Mouse (Mus musculus): ENCODE data around the gene Svep1.

- no peak for TF ChIP-seq CTCF (IDR thresholded peaks at IDR 0.05 in 2 of 3, conservative IDR thresholded peaks at IDR 0.05 in 1 of 3; ENCODE audit: control insufficient read depth in 1 of 3, insufficient read depth in 1 of 3, low read depth in 2 of 3, low read length in 3 of 3, poor library complexity in 1 of 3, severe bottlenecking in 1 of 3)
- no peak for TF ChIP-seq POLR2A (IDR thresholded peaks at IDR 0.05; ENCODE audit: control insufficient read depth in 1 of 2, insufficient read depth in 1 of 2, low read depth in 1 of 2, low read length in 2 of 2, poor library complexity in 1 of 2)
- no peak for TF ChIP-seq KAT2A (conservative IDR thresholded peaks at IDR 0.05; ENCODE audit: low read depth, low read length)
- TF ChIP-seq EP300 (IDR thresholded peaks at IDR 0.05; ENCODE audit: low read depth in 1 of 2, low read length in 2 of 2): no peak
- no peak for TF ChIP-seq ZC3H11A (IDR thresholded peaks at IDR 0.05; ENCODE audit: low read depth, low read length)
- TF ChIP-seq TAL1 (IDR thresholded peaks at IDR 0.05; ENCODE audit: low read length): no peak
- TF ChIP-seq MEF2A (IDR thresholded peaks at IDR 0.05; ENCODE audit: extremely low read depth, insufficient replicate concordance, low read depth, low read length, poor library complexity, severe bottlenecking): no peak
- TF ChIP-seq TBP (IDR thresholded peaks at IDR 0.05; ENCODE audit: low read depth, low read length): no peak
- TF ChIP-seq RAD21 (IDR thresholded peaks at IDR 0.05; ENCODE audit: low read depth, low read length): no peak
- no peak for TF ChIP-seq SIN3A (IDR thresholded peaks at IDR 0.05; ENCODE audit: low read length)
Observed at GRCm38 (mm10) chr4:58240416-58240815, 33.8 kb upstream of the Svep1 start.

Data from MEL (cell line).